Mouse (Mus musculus) heart, embryonic 13.5 days (tissue): ENCODE measurements around the gene Dnm3. TPM values are rescaled to one million over a fixed set of nuclear protein-coding genes. Genes with fewer than 3 reads are reported as not detected.

Experiments used
- ATAC-seq: fragments of 200-750 bp; cut with Nextera tagmentation; 2 replicates; pipeline ENCODE4 v1.8.0; 2017; ENCODE audit warnings: moderate TSS enrichment; ENCODE audit not compliant: insufficient number of reproducible peaks, low FRiP score, low TSS enrichment; ENCODE audit errors: extremely low read depth
- H3K27ac ChIP-seq: fragments of 300-500 bp; sonication (generic); replicated peaks from 2 replicates; pipeline ENCODE4 v1.5.1; 2015; ENCODE audit warnings: moderate library complexity, mild to moderate bottlenecking, inconsistent platforms
- H3K27me3 ChIP-seq: fragments of 300-500 bp; sonication (generic); replicated peaks from 2 replicates; pipeline ENCODE4 v1.6.1; 2015; ENCODE audit warnings: mild to moderate bottlenecking, inconsistent platforms
- H3K36me3 ChIP-seq: fragments of 300-500 bp; sonication (generic); 2 replicates; pipeline ENCODE4 v1.6.1; 2015; ENCODE audit warnings: mild to moderate bottlenecking, inconsistent platforms
- H3K4me1 ChIP-seq: fragments of 300-500 bp; sonication (generic); 2 replicates; pipeline ENCODE4 v1.6.1; 2015; ENCODE audit warnings: inconsistent platforms
- H3K4me2 ChIP-seq: fragments of 300-500 bp; sonication (generic); 2 replicates; pipeline ENCODE4 v1.6.1; 2015; ENCODE audit warnings: inconsistent platforms, mild to moderate bottlenecking, moderate library complexity
- H3K4me3 ChIP-seq: fragments of 300-500 bp; sonication (generic); 2 replicates; pipeline ENCODE4 v1.5.1; 2015; ENCODE audit warnings: moderate library complexity, mild to moderate bottlenecking, inconsistent platforms
- H3K9ac ChIP-seq: fragments of 300-500 bp; sonication (generic); 2 replicates; pipeline ENCODE4 v1.6.1; 2015; ENCODE audit warnings: inconsistent platforms, mild to moderate bottlenecking, moderate library complexity
- H3K9me3 ChIP-seq: fragments of 300-500 bp; sonication (generic); 2 replicates; pipeline ENCODE4 v1.6.1; 2016; ENCODE audit warnings: inconsistent platforms
- WGBS: fragments of 180-500 bp; shearing (Covaris S2); methylation state at CpG from one replicate; pipeline ENCODE4 v1.1.7; 2015; ENCODE audit warnings: mixed read lengths; 5-methylcytosine and 5-hydroxymethylcytosine counted together
- polyA plus RNA-seq: library from polyadenylated mRNA; unstranded; fragments of >200 nt; fragmentation: Nextera tagmentation; extraction: Ambion mirVana; gene quantifications from 2 replicates; pipeline ENCODE4 v1.2.1, GENCODE M21; 2015

Gene Dnm3
- polyA plus RNA-seq, 1 experiment from 2014 or later, result 1.3 TPM

- H3K4me1 ChIP-seq, result peaks cover 3% of the 10 kb centered on the region
- 40% methylated on average over 6 of the region's 6 CpGs for WGBS
- no peak overlapping the region for H3K27ac ChIP-seq
- no peaks in the 10 kb centered on the region for H3K9me3 ChIP-seq
- no peak overlapping the region for H3K9ac ChIP-seq
- no peak for ATAC-seq
- no peaks in the 10 kb centered on the region for H3K36me3 ChIP-seq
- H3K4me2 ChIP-seq, result no peak overlapping the region
- no peak overlapping the region for H3K4me3 ChIP-seq
- H3K27me3 ChIP-seq, result no peaks in the 10 kb centered on the region
Observed at GRCm38 (mm10) chr1:162286910-162287309, 190.9 kb downstream of the Dnm3 start.

DNA sequence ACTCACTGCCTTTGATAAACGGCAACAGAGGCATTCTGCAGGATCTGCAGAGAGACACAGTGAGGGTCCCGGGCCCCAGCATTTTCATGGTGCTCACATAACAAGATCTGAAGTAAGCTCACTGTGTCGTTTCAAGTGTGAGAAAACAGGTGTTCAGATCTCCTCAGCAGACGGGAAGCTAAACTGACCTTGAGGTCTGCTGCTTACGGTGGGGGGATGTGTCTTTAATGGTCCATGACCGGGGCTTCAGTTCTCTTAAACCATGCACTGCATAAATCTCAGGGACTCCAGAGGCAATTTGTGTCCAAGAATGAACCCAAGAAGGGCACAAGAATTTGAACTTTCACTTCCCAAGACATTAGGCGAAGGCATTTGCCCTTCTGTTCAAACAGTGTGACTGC is 195.9 kb downstream of the Dnm3 start:
- 45% methylated on average over 7 of the region's 7 CpGs for WGBS
- no peak overlapping the region for H3K9ac ChIP-seq
- no peaks in the 10 kb centered on the region for H3K27me3 ChIP-seq
- no peak overlapping the region for H3K27ac ChIP-seq
- H3K36me3 ChIP-seq, result no peaks in the 10 kb centered on the region
- H3K9me3 ChIP-seq, result no peaks in the 10 kb centered on the region
- no peak overlapping the region for H3K4me3 ChIP-seq
- no peak for ATAC-seq
- no peak overlapping the region for H3K4me2 ChIP-seq
- peaks cover 9% of the 10 kb centered on the region for H3K4me1 ChIP-seq

- H3K4me3 ChIP-seq, result no peak overlapping the region
- H3K9me3 ChIP-seq, result no peaks in the 10 kb centered on the region
- ATAC-seq, result no peak
- no peak overlapping the region for H3K9ac ChIP-seq
- H3K36me3 ChIP-seq, result no peaks in the 10 kb centered on the region
- no peak overlapping the region for H3K4me2 ChIP-seq
- WGBS, result 90% methylated on average over 4 of the region's 4 CpGs
- peaks cover 9% of the 10 kb centered on the region for H3K4me1 ChIP-seq
- H3K27me3 ChIP-seq, result no peaks in the 10 kb centered on the region
- no peak overlapping the region for H3K27ac ChIP-seq
Observed at GRCm38 (mm10) chr1:162280052-162280451, 197.8 kb downstream of the Dnm3 start.

DNA sequence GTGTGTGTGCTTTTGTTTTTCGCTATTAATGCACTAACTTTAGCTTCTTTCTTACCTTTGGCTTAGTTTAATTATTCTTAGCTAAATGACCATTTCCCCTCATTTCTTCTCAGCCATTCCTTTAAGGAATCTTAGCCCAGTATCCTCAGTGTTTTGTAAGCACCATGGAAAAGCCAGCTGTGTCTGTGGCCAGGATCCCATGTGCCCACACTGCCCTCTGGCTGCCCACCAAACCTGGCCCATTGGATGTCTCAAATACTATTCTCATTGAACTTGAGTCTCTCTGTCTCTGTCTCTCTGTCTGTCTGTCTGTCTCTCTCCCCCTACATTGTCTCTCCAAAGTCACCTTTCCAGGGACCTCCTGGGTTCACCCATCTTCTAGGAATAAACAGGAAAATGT is 201.8 kb downstream of the Dnm3 start:
- no peaks in the 10 kb centered on the region for H3K36me3 ChIP-seq
- 89% methylated on average over 1 of the region's 1 CpGs for WGBS
- H3K9ac ChIP-seq, result no peak overlapping the region
- H3K9me3 ChIP-seq, result no peaks in the 10 kb centered on the region
- no peak overlapping the region for H3K4me2 ChIP-seq
- H3K4me3 ChIP-seq, result no peak overlapping the region
- no peaks in the 10 kb centered on the region for H3K27me3 ChIP-seq
- H3K27ac ChIP-seq, result no peak overlapping the region
- H3K4me1 ChIP-seq, result no peaks in the 10 kb centered on the region
- no peak for ATAC-seq

- no peaks in the 10 kb centered on the region for H3K36me3 ChIP-seq
- ATAC-seq, result no peak
- no peak overlapping the region for H3K4me3 ChIP-seq
- no peaks in the 10 kb centered on the region for H3K4me1 ChIP-seq
- no peaks in the 10 kb centered on the region for H3K27me3 ChIP-seq
- H3K27ac ChIP-seq, result no peak overlapping the region
- no peaks in the 10 kb centered on the region for H3K9me3 ChIP-seq
- H3K9ac ChIP-seq, result no peak overlapping the region
- H3K4me2 ChIP-seq, result no peak overlapping the region
- WGBS, result 81% methylated on average over 11 of the region's 11 CpGs
Observed at GRCm38 (mm10) chr1:162274674-162275248, 203.1 kb downstream of the Dnm3 start.

DNA sequence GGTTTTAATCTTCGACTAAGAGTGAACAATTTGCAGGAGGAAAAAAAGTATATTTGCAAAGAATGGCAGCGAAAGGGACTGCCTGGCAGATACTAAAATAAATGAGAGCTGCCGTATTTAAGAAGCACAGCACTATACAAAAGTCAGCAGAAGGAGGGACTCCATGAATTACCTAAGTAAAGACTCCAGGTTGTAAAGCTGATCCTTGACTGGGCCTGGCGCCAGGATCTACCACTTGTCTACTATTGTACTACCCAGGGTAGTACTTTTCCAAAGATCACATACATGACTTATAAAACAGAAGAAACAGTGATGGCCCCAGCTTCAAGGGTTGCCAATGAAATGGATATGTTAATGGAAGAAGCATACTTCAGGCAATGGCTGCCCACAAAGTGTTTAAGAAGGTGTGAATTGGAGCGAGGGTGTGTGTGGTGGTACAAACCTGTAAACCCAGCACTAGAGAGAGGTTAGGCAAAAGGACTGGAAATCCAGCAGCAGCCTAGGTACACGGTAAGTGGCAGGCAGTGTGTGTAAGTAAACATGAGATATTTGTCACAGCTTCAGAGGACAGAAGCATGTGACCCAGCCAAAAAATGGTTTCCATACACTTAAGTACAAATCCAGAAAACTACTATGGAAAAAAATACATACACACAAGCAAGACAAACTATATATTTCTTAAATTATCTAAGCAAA is 220.8 kb downstream of the Dnm3 start:
- Histone ChIP-seq H3K27ac (no peak overlapping the region), H3K27me3 (no peaks in the 10 kb centered on the region), H3K36me3 (no peaks in the 10 kb centered on the region), H3K9ac (no peak overlapping the region), H3K4me1 (peaks cover 5% of the 10 kb centered on the region; the same call in 1 of the 2 replicates), H3K9me3 (no peaks in the 10 kb centered on the region), H3K4me2 (no peak overlapping the region), H3K4me3 (no peak overlapping the region)
- 71% methylated on average over 6 of the region's 6 CpGs for WGBS
- no peak for ATAC-seq

DNA sequence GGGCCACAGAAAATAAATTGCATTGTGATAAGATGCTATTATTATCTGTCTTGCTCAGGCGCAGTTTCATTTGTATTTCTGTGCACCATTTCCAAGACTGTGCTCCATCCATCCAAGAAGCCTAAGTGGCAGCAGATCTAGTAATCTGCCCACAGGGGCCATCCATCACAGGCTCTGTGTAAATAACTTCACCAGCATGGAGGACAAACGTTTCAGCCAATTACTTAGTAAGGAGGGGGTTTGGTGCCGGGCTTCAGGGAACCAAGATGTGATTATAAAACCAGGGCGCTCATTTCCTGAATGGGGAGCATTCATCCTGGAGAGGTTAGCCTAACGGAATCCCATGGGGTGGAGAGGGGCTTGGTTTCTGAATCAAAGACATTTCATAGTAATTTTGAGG is 222.9 kb downstream of the Dnm3 start:
- Histone ChIP-seq H3K9me3 (no peaks in the 10 kb centered on the region), H3K27me3 (no peaks in the 10 kb centered on the region), H3K36me3 (no peaks in the 10 kb centered on the region), H3K9ac (no peak overlapping the region), H3K4me3 (no peak overlapping the region), H3K27ac (no peak overlapping the region; the same call in 1 of the 2 replicates), H3K4me1 (peaks cover 5% of the 10 kb centered on the region; the same call in 1 of the 2 replicates), H3K4me2 (no peak overlapping the region)
- 49% methylated on average over 5 of the region's 5 CpGs for WGBS
- no peak for ATAC-seq

DNA sequence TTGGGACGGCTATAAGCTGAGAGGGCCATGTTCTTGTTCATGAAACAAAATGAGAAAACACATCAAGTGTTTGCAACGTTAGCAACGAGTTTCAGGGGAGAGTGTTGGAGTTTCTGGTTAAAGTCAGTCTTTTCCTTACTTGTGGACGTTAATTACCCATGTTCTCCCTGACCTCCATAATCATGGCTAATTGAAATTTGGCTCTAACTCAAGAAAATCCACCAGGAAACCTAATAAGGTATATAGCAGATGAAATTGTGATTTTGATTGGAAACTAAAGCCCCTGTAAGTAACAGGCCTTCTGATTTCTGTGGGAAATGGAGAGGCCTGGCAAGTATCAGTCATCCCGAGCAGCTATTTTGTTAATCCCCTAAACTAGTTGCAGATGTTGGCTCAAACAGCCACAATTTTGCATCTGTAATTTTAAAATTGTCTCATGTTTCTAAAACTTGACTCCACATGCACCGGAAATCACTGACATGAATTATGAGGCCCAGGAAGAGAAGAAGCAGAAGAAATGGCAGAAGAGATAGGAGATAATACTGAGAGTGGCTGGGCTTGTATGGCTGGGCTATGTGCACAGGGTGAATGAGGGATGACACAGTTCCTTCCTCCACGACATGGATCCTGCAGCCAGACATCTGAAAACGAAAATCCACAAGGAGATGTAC is 223.7 kb downstream of the Dnm3 start:
- H3K4me3 ChIP-seq, result no peak overlapping the region
- no peak overlapping the region for H3K4me2 ChIP-seq
- no peaks in the 10 kb centered on the region for H3K9me3 ChIP-seq
- WGBS, result 62% methylated on average over 8 of the region's 8 CpGs
- H3K36me3 ChIP-seq, result no peaks in the 10 kb centered on the region
- H3K4me1 ChIP-seq, result peaks cover 5% of the 10 kb centered on the region; the same call in 1 of the 2 replicates
- ATAC-seq, result no peak
- no peak overlapping the region for H3K9ac ChIP-seq
- no peaks in the 10 kb centered on the region for H3K27me3 ChIP-seq
- H3K27ac ChIP-seq, result 0 out of 2 replicates have a peak overlapping the region, but pooled peaks have one; percentile 9

- Histone ChIP-seq H3K4me1 (peaks cover 5% of the 10 kb centered on the region; the same call in 1 of the 2 replicates), H3K4me2 (no peak overlapping the region), H3K4me3 (no peak overlapping the region), H3K9ac (no peak overlapping the region), H3K9me3 (no peaks in the 10 kb centered on the region), H3K27me3 (no peaks in the 10 kb centered on the region), H3K36me3 (no peaks in the 10 kb centered on the region), H3K27ac (no peak overlapping the region)
- no peak for ATAC-seq
- WGBS, result 51% methylated on average over 2 of the region's 2 CpGs
Observed at GRCm38 (mm10) chr1:162252869-162253268, 225.0 kb downstream of the Dnm3 start.

GRCm38 (mm10) chr1:162247216-162247615 is 230.6 kb downstream of the Dnm3 start:
- Histone ChIP-seq H3K4me3 (no peak overlapping the region), H3K27me3 (no peaks in the 10 kb centered on the region), H3K9ac (no peak overlapping the region), H3K9me3 (no peaks in the 10 kb centered on the region), H3K4me1 (peaks cover 7% of the 10 kb centered on the region), H3K4me2 (no peak overlapping the region), H3K36me3 (no peaks in the 10 kb centered on the region), H3K27ac (no peak overlapping the region)
- 74% methylated on average over 5 of the region's 5 CpGs for WGBS
- ATAC-seq, result no peak

- Histone ChIP-seq H3K4me1 (peaks cover 7% of the 10 kb centered on the region), H3K9me3 (no peaks in the 10 kb centered on the region), H3K27ac (0 out of 2 replicates have a peak overlapping the region, but pooled peaks have one; percentile 20), H3K4me3 (no peak overlapping the region), H3K9ac (no peak overlapping the region), H3K36me3 (no peaks in the 10 kb centered on the region), H3K4me2 (no peak overlapping the region), H3K27me3 (no peaks in the 10 kb centered on the region)
- WGBS, result 15% methylated on average over 2 of the region's 2 CpGs
- no peak for ATAC-seq
Observed at GRCm38 (mm10) chr1:162243651-162243990, 234.2 kb downstream of the Dnm3 start.
